Mouse (Mus musculus): ENCODE results near the gene Neto2.

DNA sequence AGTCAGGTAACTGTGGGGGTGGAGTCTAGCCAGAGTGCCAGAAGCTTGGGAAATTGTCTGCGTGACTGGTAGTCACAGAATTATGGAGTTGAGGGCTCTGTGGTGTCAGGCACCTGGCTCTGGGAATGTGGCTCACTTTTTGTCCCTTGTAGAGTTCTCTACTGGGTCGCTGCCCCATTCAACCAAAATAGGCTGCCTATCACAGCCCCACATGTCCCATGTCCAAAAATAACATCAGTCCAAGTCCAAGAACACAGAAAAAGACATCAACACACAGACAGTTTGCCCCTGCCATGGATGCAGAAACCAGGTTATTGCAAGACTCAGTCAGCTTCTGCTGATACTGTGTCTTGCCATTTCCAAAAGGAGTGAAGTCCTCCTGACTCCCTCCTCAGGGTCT, 112.1 kb downstream of the Neto2 start:
- TF ChIP-seq CTCF (IDR thresholded peaks at IDR 0.05; ENCODE audit: control insufficient read depth, insufficient read depth, insufficient replicate concordance, low read depth, low read length): no peak
- no peak for TF ChIP-seq POLR2A (IDR thresholded peaks at IDR 0.05; ENCODE audit: control insufficient read depth, low read depth, low read length)
